Mouse (Mus musculus) CH12.LX (cell line): ENCODE results near the gene Il1rap. TPM values are rescaled to one million over a fixed set of nuclear protein-coding genes. Genes with fewer than 3 reads are reported as not detected.
A peak's percentile ranks its signal among the peaks of the same experiment; 100 is the strongest.

Source experiments
- DNase-seq: peaks from one replicate; pipeline ENCODE4 v3.0.0-alpha.2; 2013; ENCODE audit errors: extremely low read depth
- H3K27ac ChIP-seq: 2 replicates; pipeline ENCODE4 v1.5.1; 2012; ENCODE audit warnings: low read depth, mild to moderate bottlenecking, control low read depth, moderate library complexity; ENCODE audit not compliant: insufficient read depth
- H3K27me3 ChIP-seq: replicated peaks from 2 replicates; pipeline ENCODE3; 2012; ENCODE audit warnings: inconsistent platforms
- H3K36me3 ChIP-seq, 2 experiments: replicated peaks in 1 of 2; 2 replicates each; pipeline versions ENCODE3 to v1.6.1; 2012; ENCODE audit warnings: inconsistent platforms in 1 of 2, low read length in 1 of 2, mild to moderate bottlenecking in 1 of 2, mixed read lengths in 1 of 2, moderate library complexity in 1 of 2; ENCODE audit not compliant: control insufficient read depth in 1 of 2, insufficient read depth in 1 of 2
- H3K4me1 ChIP-seq, 2 experiments: 2 replicates each; pipeline ENCODE4 v1.6.1; 2012; ENCODE audit warnings: inconsistent platforms in 1 of 2, moderate library complexity in 1 of 2; ENCODE audit not compliant: insufficient read depth in 2 of 2, control insufficient read depth in 1 of 2
- H3K4me2 ChIP-seq: 2 replicates; pipeline ENCODE4 v1.6.1; 2012; ENCODE audit warnings: low read depth, mild to moderate bottlenecking, control low read depth; ENCODE audit not compliant: poor library complexity, insufficient read depth, severe bottlenecking
- H3K4me3 ChIP-seq, 3 experiments: fragments of 150-350 bp in 1 of 3; sonication (generic) in 1 of 3; replicated peaks in 1 of 3; 2 replicates each; pipeline versions ENCODE3 to v1.5.1; 2011 to 2012; ENCODE audit warnings: low read depth in 2 of 3, low read length in 2 of 3, mild to moderate bottlenecking in 2 of 3, moderate library complexity in 2 of 3, control low read depth in 1 of 3, improper control_type of control experiment in 1 of 3, inconsistent platforms in 1 of 3, mixed read lengths in 1 of 3; ENCODE audit not compliant: poor library complexity in 1 of 3
- H3K79me2 ChIP-seq: replicated peaks from 2 replicates; pipeline ENCODE4 v1.6.1; 2012; ENCODE audit warnings: mild to moderate bottlenecking, moderate library complexity; ENCODE audit not compliant: control insufficient read depth, poor library complexity, insufficient read depth, severe bottlenecking; ENCODE audit errors: extremely low read depth
- H3K9ac ChIP-seq: 2 replicates; pipeline ENCODE4 v1.6.1; 2012; ENCODE audit warnings: low read depth, mild to moderate bottlenecking, control low read depth, moderate library complexity; ENCODE audit not compliant: insufficient read depth
- H3K9me3 ChIP-seq: replicated peaks from 2 replicates; pipeline ENCODE3; 2012; ENCODE audit warnings: low read length, inconsistent platforms, mixed read lengths
- BHLHE40 ChIP-seq: IDR thresholded peaks from 2 replicates; pipeline ENCODE4 v1.6.1; 2011; ENCODE audit warnings: mild to moderate bottlenecking, low read depth, low read length, improper control_type of control experiment
- CTCF ChIP-seq, 2 experiments: IDR thresholded peaks in 1 of 2; conservative IDR thresholded peaks in 1 of 2; 2 replicates each; pipeline ENCODE4 v1.5.1; 2011 to 2012; ENCODE audit warnings: low read depth in 2 of 2, low read length in 2 of 2, improper control_type of control experiment in 1 of 2, inconsistent platforms in 1 of 2, mild to moderate bottlenecking in 1 of 2, moderate library complexity in 1 of 2
- ELF1 ChIP-seq: IDR thresholded peaks from 2 replicates; pipeline ENCODE4 v1.6.1; 2014; ENCODE audit warnings: low read depth, mild to moderate bottlenecking, inconsistent platforms, low read length, improper control_type of control experiment
- GABPA ChIP-seq: IDR thresholded peaks from 2 replicates; pipeline ENCODE4 v1.6.1; 2012; ENCODE audit warnings: low read depth, low read length, improper control_type of control experiment, inconsistent platforms; ENCODE audit not compliant: insufficient replicate concordance
- HCFC1 ChIP-seq: IDR thresholded peaks from 2 replicates; pipeline ENCODE4 v1.6.1; 2012; ENCODE audit warnings: low read depth, mild to moderate bottlenecking, inconsistent platforms, low read length, improper control_type of control experiment
- JUN ChIP-seq: IDR thresholded peaks from 2 replicates; pipeline ENCODE4 v1.6.1; 2011; ENCODE audit warnings: low read depth, mild to moderate bottlenecking, low read length, improper control_type of control experiment, moderate library complexity; ENCODE audit not compliant: insufficient read depth
- KAT2A ChIP-seq: IDR thresholded peaks from 2 replicates; pipeline ENCODE4 v1.6.1; 2012; ENCODE audit warnings: low read length, improper control_type of control experiment, inconsistent platforms; ENCODE audit not compliant: insufficient replicate concordance
- MAFK ChIP-seq: IDR thresholded peaks from 2 replicates; pipeline ENCODE4 v1.6.1; 2011; ENCODE audit warnings: low read length, improper control_type of control experiment; ENCODE audit not compliant: insufficient replicate concordance
- MAX ChIP-seq: IDR thresholded peaks from 2 replicates; pipeline ENCODE4 v1.6.1; 2011; ENCODE audit warnings: low read length, improper control_type of control experiment
- MEF2A ChIP-seq: IDR thresholded peaks from 2 replicates; pipeline ENCODE4 v1.6.1; 2014; ENCODE audit warnings: low read depth, mild to moderate bottlenecking, inconsistent platforms, low read length, improper control_type of control experiment, borderline replicate concordance
- MXI1 ChIP-seq: IDR thresholded peaks from 2 replicates; pipeline ENCODE4 v1.6.1; 2011; ENCODE audit warnings: mild to moderate bottlenecking, low read depth, low read length, improper control_type of control experiment
- MYC ChIP-seq: IDR thresholded peaks from 2 replicates; pipeline ENCODE4 v1.6.1; 2011; ENCODE audit warnings: low read depth, mild to moderate bottlenecking, improper control_type of control experiment, low read length
- NELFE ChIP-seq: IDR thresholded peaks from 2 replicates; pipeline ENCODE4 v1.6.1; 2011; ENCODE audit warnings: low read depth, low read length, improper control_type of control experiment
- NRF1 ChIP-seq: IDR thresholded peaks from 2 replicates; pipeline ENCODE4 v1.6.1; 2014; ENCODE audit warnings: low read depth, mild to moderate bottlenecking, inconsistent platforms, low read length, improper control_type of control experiment, moderate library complexity
- POLR2A ChIP-seq: IDR thresholded peaks from 2 replicates; pipeline ENCODE4 v1.6.1; 2011; ENCODE audit warnings: low read depth, mild to moderate bottlenecking, improper control_type of control experiment, low read length
- RAD21 ChIP-seq: IDR thresholded peaks from 2 replicates; pipeline ENCODE4 v1.6.1; 2011; ENCODE audit warnings: low read depth, mild to moderate bottlenecking, low read length, improper control_type of control experiment, moderate library complexity
- RCOR1 ChIP-seq: conservative IDR thresholded peaks from 2 replicates; pipeline ENCODE4 v1.6.1; 2012; ENCODE audit warnings: low read depth, mild to moderate bottlenecking, inconsistent platforms, low read length, improper control_type of control experiment
- SMC3 ChIP-seq: IDR thresholded peaks from 2 replicates; pipeline ENCODE4 v1.6.1; 2011; ENCODE audit warnings: low read depth, low read length, improper control_type of control experiment
- TBP ChIP-seq: conservative IDR thresholded peaks from 2 replicates; pipeline ENCODE4 v1.6.1; 2011; ENCODE audit warnings: low read depth, low read length, improper control_type of control experiment
- TCF12 ChIP-seq: IDR thresholded peaks from 2 replicates; pipeline ENCODE4 v1.6.1; 2014; ENCODE audit warnings: low read depth, mild to moderate bottlenecking, inconsistent platforms, low read length, improper control_type of control experiment
- UBTF ChIP-seq: IDR thresholded peaks from 2 replicates; pipeline ENCODE4 v1.6.1; 2012; ENCODE audit warnings: low read depth, mild to moderate bottlenecking, inconsistent platforms, low read length, improper control_type of control experiment, moderate library complexity
- USF2 ChIP-seq: conservative IDR thresholded peaks from 2 replicates; pipeline ENCODE4 v1.6.1; 2011; ENCODE audit warnings: low read depth, low read length, improper control_type of control experiment
- dilution Hi-C: fragments of 300-500 bp; cut with MboI; formaldehyde crosslinking; loops from 2 replicates; pipeline ENCODE4 v1.14.3; 2020; ENCODE audit warnings: low sequenced_read_pairs; ENCODE audit not compliant: extremely low pct_unique_long_range_greater_than_20kb, extremely low pct_ligation_motif_present
- in situ Hi-C: fragments of 300-500 bp; cut with MboI; formaldehyde crosslinking; loops from 3 replicates; pipeline ENCODE4 v1.14.3; 2019; ENCODE audit warnings: low sequenced_read_pairs, low pct_ligation_motif_present, low pct_unique_long_range_greater_than_20kb, mixed read lengths
- polyA plus RNA-seq: library from polyadenylated mRNA; unstranded; fragments of >175 nt; gene quantifications from 2 replicates; pipeline ENCODE4 v1.2.1, GENCODE M21; 2012; ENCODE audit warnings: low read depth; ENCODE audit not compliant: insufficient read length
- total RNA-seq, 2 experiments: library from RNA; depleted of rRNA; stranded (reverse); fragments of 300-350 nt in 1 of 2; fragments of >200 nt in 1 of 2; gene quantifications; 2 replicates each; pipeline ENCODE4 v1.2.3; 2012 to 2014

Il1rap gene
- total and polyA plus RNA-seq, 3 experiments = 4.1 to 15.0 (median 9.4) TPM

- no peak overlapping the region for H3K27ac ChIP-seq
- DNase-seq = no peak
- dilution Hi-C loops (no loop called here), in situ Hi-C loops (loop anchor here (25.0 kb wide), 1 partner anchor 430 kb away; no protein-coding TSS in a partner anchor)
- no peak overlapping the region for H3K4me2 ChIP-seq
- no peaks in the 10 kb centered on the region for H3K27me3 ChIP-seq
- H3K9me3 ChIP-seq = no peaks in the 10 kb centered on the region
- H3K79me2 ChIP-seq = no peaks in the 10 kb centered on the region
- no peaks in the 10 kb centered on the region for H3K36me3 ChIP-seq
- no peak overlapping the region for H3K9ac ChIP-seq
- peaks cover 0 to 5% of the 10 kb centered on the region in 2 experiments; a peak in 1 of 4 replicates for H3K4me1 ChIP-seq
- no peak overlapping the region for H3K4me3 ChIP-seq
- no peak for TF ChIP-seq POLR2A
- TF ChIP-seq TBP = no peak
- TF ChIP-seq SMC3 = 0 out of 2 replicates have a peak, but pooled peaks have one; percentile 14
- TF ChIP-seq CTCF (conservative IDR thresholded peaks at IDR 0.05 in 1 of 2, IDR thresholded peaks at IDR 0.05 in 1 of 2; ENCODE audit: low read depth in 2 of 2, low read length in 2 of 2) = peak in 1 of 2 experiments; percentile 38; a peak in 2 of 4 replicates
- TF ChIP-seq RAD21 = peak; percentile 41
- no peak for TF ChIP-seq GABPA
These were observed 49.2 kb upstream of the Il1rap start for GRCm38 (mm10) chr16:26532287-26532686.

- no peak for DNase-seq
- no peaks in the 10 kb centered on the region for H3K9me3 ChIP-seq
- H3K9ac ChIP-seq = no peak overlapping the region
- H3K36me3 ChIP-seq = no peaks in the 10 kb centered on the region
- in situ Hi-C loops = loop anchor here (25.0 kb wide), 1 partner anchor 416 kb away; no protein-coding TSS in a partner anchor
- H3K4me3 ChIP-seq = no peak overlapping the region
- no peaks in the 10 kb centered on the region for H3K27me3 ChIP-seq
- H3K79me2 ChIP-seq = no peaks in the 10 kb centered on the region
- dilution Hi-C loops = no loop called here
- H3K4me1 ChIP-seq = no peaks in the 10 kb centered on the region
- TF ChIP-seq MYC (no peak), MXI1 (no peak), BHLHE40 (no peak), MAX (no peak), TCF12 (no peak), SMC3 (no peak), JUN (no peak), MEF2A (no peak), USF2 (no peak), RCOR1 (no peak), NELFE (no peak), HCFC1 (no peak), KAT2A (no peak), NRF1 (no peak), MAFK (no peak), RAD21 (no peak), UBTF (no peak), ELF1 (no peak), CTCF (conservative IDR thresholded peaks at IDR 0.05 in 1 of 2, IDR thresholded peaks at IDR 0.05 in 1 of 2; ENCODE audit: low read depth in 2 of 2, low read length in 2 of 2) (no peak)
- H3K4me2 ChIP-seq = no peak overlapping the region
- H3K27ac ChIP-seq = no peak overlapping the region
These were observed 35.2 kb upstream of the Il1rap start for GRCm38 (mm10) chr16:26546170-26546878.
